Mouse (Mus musculus) liver, adult 2 months (tissue): ENCODE results near the gene Mical2.

Experiments
- CTCF ChIP-seq: fragments of 200-500 bp; IDR thresholded peaks from 2 replicates; pipeline ENCODE4 v1.5.1; 2011; ENCODE audit warnings: low read depth, low read length, control low read depth
- POLR2A ChIP-seq: fragments of 200-500 bp; IDR thresholded peaks from 2 replicates; pipeline ENCODE4 v1.6.1; 2011; ENCODE audit warnings: low read length, control low read depth; ENCODE audit not compliant: insufficient read depth; ENCODE audit errors: extremely low read depth

- TF ChIP-seq CTCF (no peak), POLR2A (no peak)
These were observed 90.6 kb downstream of the Mical2 start for GRCm38 (mm10) chr7:112316239-112316638.
